Mouse (Mus musculus) 3T3-L1 (cell line): ENCODE measurements around the gene Hsdl2.
"Not testable (repeated sequence)": the region's sequence is repeated elsewhere in the genome, so short reads cannot be mapped to it uniquely, and the experiment has no call there.

ENCODE experiments used
- DNase-seq: peaks from one replicate; pipeline ENCODE4 v3.0.0-alpha.2; 2015; ENCODE audit warnings: low read depth, low spot score

The Hsdl2 gene

GRCm38 (mm10) chr4:59565571-59566188, 15.7 kb upstream of the Hsdl2 start:
- DNase-seq, result no peak

- no peak for DNase-seq
Observed at GRCm38 (mm10) chr4:59567576-59568260, 13.6 kb upstream of the Hsdl2 start.

- DNase-seq, result peak; percentile 93
Observed at GRCm38 (mm10) chr4:59569538-59569937, 11.8 kb upstream of the Hsdl2 start.

GRCm38 (mm10) chr4:59570519-59570918, 10.8 kb upstream of the Hsdl2 start:
- not testable (repeated sequence) for DNase-seq

GRCm38 (mm10) chr4:59572521-59573118, 8.7 kb upstream of the Hsdl2 start:
- no peak for DNase-seq

GRCm38 (mm10) chr4:59575184-59575958, 6.0 kb upstream of the Hsdl2 start:
- DNase-seq, result peak; percentile 46

- DNase-seq, result peak; percentile 55
Observed at GRCm38 (mm10) chr4:59580495-59581281, 675 bp upstream of the Hsdl2 start.

- DNase-seq, result no peak
Observed at GRCm38 (mm10) chr4:59582186-59582585, 823 bp downstream of the Hsdl2 start.

- no peak for DNase-seq
Observed at GRCm38 (mm10) chr4:59585097-59585496, 3.7 kb downstream of the Hsdl2 start.

- no peak for DNase-seq
Observed at GRCm38 (mm10) chr4:59587215-59587871, 6.0 kb downstream of the Hsdl2 start.

- no peak for DNase-seq
Observed at GRCm38 (mm10) chr4:59587872-59588226, 6.5 kb downstream of the Hsdl2 start.

- no peak for DNase-seq
Observed at GRCm38 (mm10) chr4:59594614-59595013, 13.3 kb downstream of the Hsdl2 start.

- no peak for DNase-seq
Observed at GRCm38 (mm10) chr4:59596556-59596955, 15.2 kb downstream of the Hsdl2 start.

GRCm38 (mm10) chr4:59602704-59603103, 21.3 kb downstream of the Hsdl2 start:
- peak; percentile 20 for DNase-seq

- no peak for DNase-seq
Observed at GRCm38 (mm10) chr4:59604892-59605291, 23.5 kb downstream of the Hsdl2 start.

GRCm38 (mm10) chr4:59605501-59605900, 24.1 kb downstream of the Hsdl2 start:
- no peak for DNase-seq

GRCm38 (mm10) chr4:59610411-59610810, 29.0 kb downstream of the Hsdl2 start:
- no peak for DNase-seq

- DNase-seq, result peak; percentile 75
Observed at GRCm38 (mm10) chr4:59614986-59615385, 33.6 kb downstream of the Hsdl2 start.

- peak; percentile 81 for DNase-seq
Observed at GRCm38 (mm10) chr4:59619611-59620245, 38.4 kb downstream of the Hsdl2 start.

GRCm38 (mm10) chr4:59625676-59625997, 44.3 kb downstream of the Hsdl2 start:
- DNase-seq, result no peak
